In genomic region chr5:64155861-64156550, GRCm38 (mm10) we compare ENCODE assay signal across 8 mouse cellular contexts. TPM values are rescaled to one million over a fixed set of nuclear protein-coding genes. Genes with fewer than 3 reads are reported as not detected.
DNase-seq lines count a peak whose midpoint lies in the region; ATAC-seq and TF ChIP-seq lines count a peak whose summit lies in the region.

Gene Tbc1d1, plus strand, starts transcription at chr5:64156305.

- TF ChIP-seq EP300 in liver, embryonic 14.5 days (IDR thresholded peaks at IDR 0.05; ENCODE audit: low read depth), result no peak

- no peak within 1 kb of the TSS for H3K27ac ChIP-seq in embryonic facial prominence, embryonic 14.5 days (replicated peaks; ENCODE audit: low read depth, low read length)
- H3K27ac ChIP-seq in heart, embryonic 14.5 days (replicated peaks in 1 of 2; ENCODE audit: control insufficient read depth in 1 of 2, insufficient read depth in 1 of 2, low read depth in 2 of 2, low read length in 2 of 2), result peak within 1 kb of the TSS; percentile 81 to 83
- H3K27ac ChIP-seq in kidney, postnatal 0 days, result peak within 1 kb of the TSS; percentile 80
- peak within 1 kb of the TSS; percentile 3; the same call in 1 of the 2 replicates for H3K27ac ChIP-seq in liver, embryonic 14.5 days
- no peak within 1 kb of the TSS for H3K27ac ChIP-seq in neural tube, embryonic 15.5 days (replicated peaks)

- ATAC-seq in embryonic facial prominence, embryonic 14.5 days (ENCODE audit: low read depth), result no peak
- peak; percentile 70 for ATAC-seq in heart, embryonic 14.5 days (ENCODE audit: insufficient number of reproducible peaks, insufficient read depth, low FRiP score, low read depth)
- ATAC-seq in kidney, postnatal 0 days (replicated peaks; ENCODE audit: low FRiP score, low read depth), result peak; percentile 38; the same call in 1 of the 2 replicates
- peak; percentile 62 for ATAC-seq in liver, embryonic 14.5 days (ENCODE audit: insufficient read depth)
- ATAC-seq in neural tube, embryonic 15.5 days (ENCODE audit: low FRiP score), result no peak

- H3K27me3 ChIP-seq in embryonic facial prominence, embryonic 14.5 days (replicated peaks; ENCODE audit: control insufficient read depth, insufficient read depth, low read length), result peaks cover 31% of the 10 kb centered on the region
- H3K27me3 ChIP-seq in heart, embryonic 14.5 days (ENCODE audit: control insufficient read depth, insufficient read depth, low read length), result 0 out of 2 replicates have a peak, but pooled peaks cover 5% of the 10 kb centered on the region
- H3K27me3 ChIP-seq in kidney, postnatal 0 days (ENCODE audit: insufficient read depth, low read length), result no peaks in the 10 kb centered on the region
- peaks cover 5% of the 10 kb centered on the region; the same call in 1 of the 2 replicates for H3K27me3 ChIP-seq in liver, embryonic 14.5 days (ENCODE audit: control insufficient read depth, insufficient read depth, low read length)
- peaks cover 13% of the 10 kb centered on the region for H3K27me3 ChIP-seq in neural tube, embryonic 15.5 days (replicated peaks)

- peak within 1 kb of the TSS; percentile 30; the same call in 1 of the 2 replicates for H3K4me2 ChIP-seq in embryonic facial prominence, embryonic 14.5 days (ENCODE audit: low read depth, low read length)
- H3K4me2 ChIP-seq in heart, embryonic 14.5 days (ENCODE audit: low read length), result peak within 1 kb of the TSS; percentile 67
- H3K4me2 ChIP-seq in kidney, postnatal 0 days (ENCODE audit: low read length), result peak within 1 kb of the TSS; percentile 52
- H3K4me2 ChIP-seq in liver, embryonic 14.5 days (ENCODE audit: low read depth), result peak within 1 kb of the TSS; percentile 57
- H3K4me2 ChIP-seq in neural tube, embryonic 15.5 days, result peak within 1 kb of the TSS; percentile 14

- no peak within 1 kb of the TSS for H3K4me3 ChIP-seq in embryonic facial prominence, embryonic 14.5 days (ENCODE audit: low read depth, low read length)
- peak within 1 kb of the TSS; percentile 15 to 26; a peak in 3 of 4 replicates for H3K4me3 ChIP-seq in heart, embryonic 14.5 days (ENCODE audit: control insufficient read depth in 1 of 2, insufficient read depth in 1 of 2, low read depth in 1 of 2, low read length in 2 of 2)
- peak within 1 kb of the TSS; percentile 20; the same call in 1 of the 2 replicates for H3K4me3 ChIP-seq in kidney, postnatal 0 days (replicated peaks; ENCODE audit: low read depth, low read length)
- H3K4me3 ChIP-seq in liver, embryonic 14.5 days (ENCODE audit: insufficient read depth in 1 of 2, low read depth in 2 of 2, low read length in 2 of 2), result peak within 1 kb of the TSS in 1 of 2 experiments; percentile 25; a peak in 1 of 4 replicates
- no peak within 1 kb of the TSS for H3K4me3 ChIP-seq in neural tube, embryonic 15.5 days (replicated peaks)

- H3K9me3 ChIP-seq in embryonic facial prominence, embryonic 14.5 days (ENCODE audit: control insufficient read depth, low read length), result no peaks in the 10 kb centered on the region
- H3K9me3 ChIP-seq in heart, embryonic 14.5 days (ENCODE audit: control insufficient read depth, low read length), result no peaks in the 10 kb centered on the region
- no peaks in the 10 kb centered on the region for H3K9me3 ChIP-seq in kidney, postnatal 0 days (replicated peaks; ENCODE audit: low read length)
- H3K9me3 ChIP-seq in liver, embryonic 14.5 days (ENCODE audit: control insufficient read depth, low read length), result no peaks in the 10 kb centered on the region
- no peaks in the 10 kb centered on the region for H3K9me3 ChIP-seq in neural tube, embryonic 15.5 days (replicated peaks)

- peak; percentile 29 for DNase-seq in right cerebral cortex, adult 18-20 months
- DNase-seq in right cerebral cortex, postnatal 25 days, result no peak
- DNase-seq in embryonic facial prominence, embryonic 14.5 days (ENCODE audit: low spot score), result peak; percentile 63
- peak; percentile 93 for DNase-seq in kidney, postnatal 0 days (ENCODE audit: low spot score)
- DNase-seq in liver, embryonic 14.5 days (ENCODE audit: low read depth in 3 of 3, low spot score in 3 of 3), result peak; percentile 43 to 67 (median 47)
- DNase-seq in urinary bladder, postnatal 25 days (ENCODE audit: low spot score), result peak; percentile 35

- TF ChIP-seq CTCF in kidney, postnatal 0 days (IDR thresholded peaks at IDR 0.05; ENCODE audit: low read depth), result no peak
- no peak for TF ChIP-seq CTCF in liver, embryonic 14.5 days (IDR thresholded peaks at IDR 0.05; ENCODE audit: low read depth)

- no peaks in the 10 kb centered on the region for H3K36me3 ChIP-seq in embryonic facial prominence, embryonic 14.5 days (ENCODE audit: control insufficient read depth, insufficient read depth, low read length)
- no peaks in the 10 kb centered on the region for H3K36me3 ChIP-seq in heart, embryonic 14.5 days (ENCODE audit: control insufficient read depth, insufficient read depth, low read length)
- H3K36me3 ChIP-seq in kidney, postnatal 0 days (ENCODE audit: insufficient read depth, low read length), result no peaks in the 10 kb centered on the region
- no peaks in the 10 kb centered on the region for H3K36me3 ChIP-seq in liver, embryonic 14.5 days (replicated peaks; ENCODE audit: control insufficient read depth, insufficient read depth, low read depth)
- H3K36me3 ChIP-seq in neural tube, embryonic 15.5 days, result no peaks in the 10 kb centered on the region

- H3K9ac ChIP-seq in embryonic facial prominence, embryonic 14.5 days (ENCODE audit: low read depth, low read length), result 0 out of 2 replicates have a peak within 1 kb of the TSS, but pooled peaks have one; percentile 17
- peak within 1 kb of the TSS; percentile 67 for H3K9ac ChIP-seq in heart, embryonic 14.5 days (ENCODE audit: low read length)
- H3K9ac ChIP-seq in kidney, postnatal 0 days (ENCODE audit: low read depth, low read length), result peak within 1 kb of the TSS; percentile 48; the same call in 1 of the 2 replicates
- peak within 1 kb of the TSS; percentile 0; the same call in 1 of the 2 replicates for H3K9ac ChIP-seq in liver, embryonic 14.5 days (replicated peaks)
- no peak within 1 kb of the TSS for H3K9ac ChIP-seq in neural tube, embryonic 15.5 days (replicated peaks)

- 26% methylated on average over 11 of the region's 11 CpGs for WGBS in embryonic facial prominence, embryonic 14.5 days
- 8% methylated on average over 11 of the region's 11 CpGs for WGBS in heart, embryonic 14.5 days
- WGBS in kidney, postnatal 0 days, result 9% methylated on average over 11 of the region's 11 CpGs
- WGBS in liver, embryonic 14.5 days (ENCODE audit: insufficient replicate concordance), result 9% methylated on average over 11 of the region's 11 CpGs
- WGBS in neural tube, embryonic 15.5 days, result 51% methylated on average over 11 of the region's 11 CpGs

- no peaks in the 10 kb centered on the region for H3K4me1 ChIP-seq in embryonic facial prominence, embryonic 14.5 days (ENCODE audit: control insufficient read depth, insufficient read depth, low read length)
- peaks cover 20 to 26% of the 10 kb centered on the region in 2 experiments for H3K4me1 ChIP-seq in heart, embryonic 14.5 days (ENCODE audit: control insufficient read depth in 2 of 2, insufficient read depth in 2 of 2, low read length in 2 of 2)
- peaks cover 18% of the 10 kb centered on the region for H3K4me1 ChIP-seq in kidney, postnatal 0 days (replicated peaks; ENCODE audit: insufficient read depth, low read length)
- H3K4me1 ChIP-seq in liver, embryonic 14.5 days (replicated peaks; ENCODE audit: control insufficient read depth in 2 of 2, insufficient read depth in 2 of 2, low read length in 1 of 2), result peaks cover 15 to 20% of the 10 kb centered on the region in 2 experiments
- H3K4me1 ChIP-seq in neural tube, embryonic 15.5 days, result peaks cover 23% of the 10 kb centered on the region

RNA-seq across cellular contexts. Expression of gene Tbc1d1, which starts in this region (rescaled TPM):
- 19.1 and 21.5 TPM in 2 replicates for polyA plus RNA-seq in embryonic facial prominence, embryonic 14.5 days (2014; fragmentation: Nextera tagmentation; extraction: Ambion mirVana)
- polyA plus RNA-seq in heart, embryonic 14.5 days (2014; fragmentation: Nextera tagmentation; extraction: Ambion mirVana), result 31.1 and 33.4 TPM in 2 replicates
- 26.2 and 29.8 TPM in 2 replicates for polyA plus RNA-seq in kidney, postnatal 0 days (2015; fragmentation: Nextera tagmentation; extraction: Ambion mirVana)
- polyA plus RNA-seq in liver, embryonic 14.5 days (2012; rRNA removed), result 3.5 and 4.8 TPM in 2 replicates
- 5.6 and 6.7 TPM in 2 replicates for polyA plus RNA-seq in liver, embryonic 14.5 days (2014; fragmentation: Nextera tagmentation; extraction: Ambion mirVana)
- polyA plus RNA-seq in neural tube, embryonic 15.5 days (2015; fragmentation: Nextera tagmentation; extraction: Ambion mirVana), result 13.5 and 17.0 TPM in 2 replicates

Comparison
In these comparisons a context has a peak if more than half of its experiments do, and no peak if none do; other contexts are left out.
1. ATAC-seq: peak in heart, embryonic 14.5 days (single experiment), kidney, postnatal 0 days (single experiment) and liver, embryonic 14.5 days (single experiment); none in embryonic facial prominence, embryonic 14.5 days (single experiment) and neural tube, embryonic 15.5 days (single experiment).
2. H3K27ac ChIP-seq: peak in heart, embryonic 14.5 days (2 of 2), kidney, postnatal 0 days (single experiment) and liver, embryonic 14.5 days (single experiment); none in embryonic facial prominence, embryonic 14.5 days (single experiment) and neural tube, embryonic 15.5 days (single experiment).
3. H3K4me2 ChIP-seq: peak in every context shown above with its lines; median percentile 67 in heart, embryonic 14.5 days; 57 in liver, embryonic 14.5 days; 52 in kidney, postnatal 0 days; 30 in embryonic facial prominence, embryonic 14.5 days; 14 in neural tube, embryonic 15.5 days.
4. H3K4me3 ChIP-seq: peak in heart, embryonic 14.5 days (2 of 2) and kidney, postnatal 0 days (single experiment); none in embryonic facial prominence, embryonic 14.5 days (single experiment) and neural tube, embryonic 15.5 days (single experiment).